ENCODE assay signal across 8 mouse cellular contexts in the genomic region with DNA sequence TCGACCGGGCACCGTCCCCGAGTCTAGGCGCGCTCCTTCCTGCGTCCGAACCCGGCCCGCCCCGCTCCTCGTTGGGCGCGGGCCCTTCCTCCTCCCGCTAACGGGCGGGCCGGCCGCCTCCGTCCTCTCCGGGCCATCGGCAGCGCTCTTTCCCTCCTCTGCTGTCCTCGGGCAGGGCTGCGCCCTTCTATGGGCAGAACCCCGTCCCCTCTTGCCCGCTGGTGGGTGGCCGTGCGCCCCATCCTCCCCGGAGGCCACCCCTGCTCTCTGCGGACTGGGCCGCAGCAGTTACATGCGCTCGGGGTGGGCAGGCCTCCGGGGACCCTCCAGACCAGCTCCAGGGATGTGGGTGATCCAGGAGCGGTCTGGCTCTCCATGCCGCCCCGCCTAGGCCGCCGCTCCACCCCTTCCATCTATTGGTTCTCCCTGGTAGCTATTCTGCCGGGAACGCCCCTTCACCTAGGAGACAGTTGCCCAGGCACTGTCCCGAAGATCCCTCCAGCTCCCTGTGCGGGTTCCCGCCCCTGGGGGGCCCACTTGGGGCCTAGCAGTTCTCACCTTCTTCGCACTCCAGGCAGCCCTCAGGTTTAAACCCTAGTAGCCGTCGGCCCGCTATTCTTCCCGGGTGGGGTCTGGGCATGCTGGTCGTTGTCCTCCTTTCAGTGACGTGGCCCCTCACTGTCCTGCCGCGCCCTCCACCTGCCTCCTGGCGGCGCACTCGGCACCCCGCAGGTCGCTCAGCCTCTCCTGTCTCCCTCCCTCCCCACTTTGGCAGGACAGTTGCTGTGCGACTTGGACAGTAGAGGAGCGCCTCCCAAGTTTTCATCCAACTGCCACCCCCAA. TPM values are rescaled to one million over a fixed set of nuclear protein-coding genes. Genes with fewer than 3 reads are reported as not detected.
DNase-seq lines count a peak whose midpoint lies in the region; ATAC-seq lines count a peak whose summit lies in the region.

No protein-coding gene starts in this region.

- H3K27me3 ChIP-seq in intestine, embryonic 16.5 days (replicated peaks; ENCODE audit: control insufficient read depth, insufficient read depth, low read length): no peaks in the 10 kb centered on the region

- peak; percentile 89 for DNase-seq in adrenal gland, adult 8-10 months
- DNase-seq in embryo, embryonic 11.5 days (ENCODE audit: low read depth, low spot score): peak; percentile 68
- peak; percentile 75 to 77 for DNase-seq in gastrocnemius, postnatal 36 days
- DNase-seq in left cerebral cortex, postnatal 25 days (ENCODE audit: low spot score in 2 of 2): peak; percentile 84 to 88
- peak; percentile 87 for DNase-seq in mesoderm, embryonic 11.5 days (ENCODE audit: low read depth, low spot score)
- DNase-seq in right cerebral cortex, postnatal 36 days (ENCODE audit: low spot score in 2 of 2): peak; percentile 79 to 81
- peak; percentile 85 to 89 for DNase-seq in urinary bladder, postnatal 4 days (ENCODE audit: low spot score in 2 of 2)

- peak overlapping the region; percentile 84 for H3K27ac ChIP-seq in intestine, embryonic 16.5 days (ENCODE audit: low read length)

- peak overlapping the region; percentile 89 for H3K9ac ChIP-seq in intestine, embryonic 16.5 days (ENCODE audit: low read depth, low read length)

- peak; percentile 95 for ATAC-seq in intestine, embryonic 16.5 days

- no peaks in the 10 kb centered on the region for H3K9me3 ChIP-seq in intestine, embryonic 16.5 days (ENCODE audit: control insufficient read depth, low read length)

- 1% methylated on average over 60 of the region's 61 CpGs for WGBS in intestine, embryonic 16.5 days

- peaks cover 7% of the 10 kb centered on the region for H3K4me1 ChIP-seq in intestine, embryonic 16.5 days (ENCODE audit: control insufficient read depth, insufficient read depth, low read length)

- H3K36me3 ChIP-seq in intestine, embryonic 16.5 days (ENCODE audit: control insufficient read depth, insufficient read depth, low read length): 0 out of 2 replicates have a peak, but pooled peaks cover 5% of the 10 kb centered on the region

- peak overlapping the region; percentile 100 for H3K4me3 ChIP-seq in intestine, embryonic 16.5 days (ENCODE audit: low read length)

- intact Hi-C loops in gastrocnemius, postnatal 36 days (cut with DNase I): no loop called here
- intact Hi-C loops in left cerebral cortex, postnatal 25 days (cut with DNase I): loop anchor here (2.0 kb wide), 1 partner anchor 75 kb away; a partner anchor contains a TSS

- peak overlapping the region; percentile 87 for H3K4me2 ChIP-seq in intestine, embryonic 16.5 days (ENCODE audit: low read depth, low read length)

RNA-seq across cellular contexts. Expression of a gene that starts 1.2 kb away (rescaled TPM):
- 10 to 100 TPM; 31.2 to 80.8 (median 57.9) TPM for total RNA-seq in adrenal gland, adult 8-10 months (2022)
- 10 to 100 TPM; 10.2 to 11.1 TPM for total RNA-seq in gastrocnemius, postnatal 36 days (2021)
- polyA plus RNA-seq in intestine, embryonic 16.5 days (2015; fragmentation: Nextera tagmentation; extraction: Ambion mirVana): 30.5 and 37.1 TPM in 2 replicates
- total RNA-seq in left cerebral cortex, postnatal 25 days (2021): 10 to 100 TPM; 86.9 to 96.3 TPM

RNA-seq across cellular contexts. Expression of a gene that starts 21.2 kb away (rescaled TPM):
- total RNA-seq in adrenal gland, adult 8-10 months (2022): 10 to 100 TPM in 3 of 4 experiments, 1 to 10 TPM in 1; 7.6 to 32.8 (median 18.4) TPM
- total RNA-seq in gastrocnemius, postnatal 36 days (2021): 1 to 10 TPM; 5.4 to 5.7 TPM
- polyA plus RNA-seq in intestine, embryonic 16.5 days (2015; fragmentation: Nextera tagmentation; extraction: Ambion mirVana): 24.5 and 24.8 TPM in 2 replicates
- 1 to 10 TPM; 4.6 to 5.8 TPM for total RNA-seq in left cerebral cortex, postnatal 25 days (2021)

RNA-seq across cellular contexts. Expression of a gene that starts 45.0 kb away (rescaled TPM):
- 10 to 100 TPM; 34.7 to 56.4 (median 43.6) TPM for total RNA-seq in adrenal gland, adult 8-10 months (2022)
- total RNA-seq in gastrocnemius, postnatal 36 days (2021): 10 to 100 TPM; 20.6 to 21.7 TPM
- polyA plus RNA-seq in intestine, embryonic 16.5 days (2015; fragmentation: Nextera tagmentation; extraction: Ambion mirVana): 38.2 and 44.6 TPM in 2 replicates
- 10 to 100 TPM; 40.9 to 42.6 TPM for total RNA-seq in left cerebral cortex, postnatal 25 days (2021)

Comparison
In these comparisons a context has a peak if more than half of its experiments do, and no peak if none do; other contexts are left out.
1. Peak in every context shown above with its lines: DNase-seq, ATAC-seq, H3K4me3 ChIP-seq and H3K27ac ChIP-seq.